26 mouse cellular contexts compared by ENCODE assay signal in the genomic region with DNA sequence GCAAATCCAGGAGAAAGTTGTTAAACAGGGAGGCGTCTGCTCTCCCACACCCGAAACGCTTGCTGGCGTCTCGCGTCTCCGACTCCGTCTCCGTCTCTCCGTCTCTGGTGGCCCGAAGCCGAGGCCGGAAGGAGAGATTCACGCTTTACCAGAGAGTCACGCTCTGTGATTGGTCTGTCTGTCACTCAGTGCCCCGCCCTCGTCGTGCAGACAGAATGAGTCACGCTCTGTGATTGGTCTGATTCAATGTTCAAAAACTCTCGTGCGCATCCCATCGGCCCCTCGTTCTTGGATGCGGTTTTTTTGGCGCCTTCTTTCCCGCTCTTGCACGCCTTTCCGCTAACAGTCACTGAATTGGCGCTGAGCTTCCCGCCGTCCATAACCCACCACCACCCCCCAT. TPM values are rescaled to one million over a fixed set of nuclear protein-coding genes. Genes with fewer than 3 reads are reported as not detected.
"Had no signal": no experiment of that assay in that cellular context is flagged by ENCODE, and none has a peak within 500 bp of the region (broad histone marks: within the 10 kb centered on the region; RNA-seq: fewer than 3 reads in every experiment).

A gene (minus strand): TSS at position 127 of the 400 bp plus-strand sequence.

- H3K9ac ChIP-seq: liver, embryonic 15.5 days; lung, embryonic 15.5 days; midbrain, embryonic 13.5 days had no signal

- H3K27me3 ChIP-seq: liver, embryonic 15.5 days; lung, embryonic 15.5 days; midbrain, embryonic 13.5 days had no signal

- H3K9me3 ChIP-seq: liver, embryonic 15.5 days; lung, embryonic 15.5 days; midbrain, embryonic 10.5 days; midbrain, embryonic 13.5 days had no signal

- H3K27ac ChIP-seq: layer of hippocampus, adult 2 months; liver, embryonic 15.5 days; lung, embryonic 15.5 days; midbrain, embryonic 10.5 days; midbrain, embryonic 13.5 days; stomach, postnatal 0 days had no signal

- H3K4me1 ChIP-seq: liver, embryonic 15.5 days; lung, embryonic 15.5 days; megakaryocyte, embryonic 14.5 days; midbrain, embryonic 10.5 days; midbrain, embryonic 13.5 days had no signal

- H3K36me3 ChIP-seq: liver, embryonic 15.5 days; lung, embryonic 15.5 days; midbrain, embryonic 10.5 days; midbrain, embryonic 13.5 days had no signal

- ATAC-seq: midbrain, embryonic 13.5 days had no signal

- H3K4me3 ChIP-seq: layer of hippocampus, adult 2 months; liver, embryonic 15.5 days; lung, embryonic 15.5 days; megakaryocyte, embryonic 14.5 days; midbrain, embryonic 10.5 days; midbrain, embryonic 13.5 days had no signal

- DNase-seq: kidney, adult 18-20 months; kidney, adult 9 months; kidney, postnatal 14 days; kidney, postnatal 4 days; layer of hippocampus, adult 9-11 months; lung, adult 18-20 months; lung, postnatal 10 days; lung, postnatal 36 days; right cerebral cortex, postnatal 4 days; thymus, adult 2 months; thymus, postnatal 14 days; thymus, postnatal 4 days had no signal

- H3K4me2 ChIP-seq: liver, embryonic 15.5 days; lung, embryonic 15.5 days; midbrain, embryonic 13.5 days had no signal

RNA-seq across cellular contexts. Expression of the gene that starts here (rescaled TPM):
- total RNA-seq: left cerebral cortex, adult 18-20 months; midbrain, postnatal 0 days had no signal
- polyA plus RNA-seq: kidney, embryonic 16.5 days; limb, embryonic 11.5 days; liver, adult 2 months; liver, embryonic 15.5 days; midbrain, embryonic 10.5 days; midbrain, embryonic 13.5 days; neural tube, embryonic 11.5 days; neural tube, embryonic 14.5 days; thymus, adult 2 months had no signal
